Mouse (Mus musculus) urinary bladder, adult 2 months (tissue): Measurements from ENCODE around the gene Arf6. TPM values are rescaled to one million over a fixed set of nuclear protein-coding genes. Genes with fewer than 3 reads are reported as not detected.
A peak's percentile ranks its signal among the peaks of the same experiment; 100 is the strongest.
"Not testable (repeated sequence)": the region's sequence is repeated elsewhere in the genome, so short reads cannot be mapped to it uniquely, and the experiment has no call there.

Experiments used
- DNase-seq: peaks from one replicate; pipeline ENCODE4 v3.0.0; 2022; ENCODE audit warnings: low spot score
- polyA plus RNA-seq: library from polyadenylated mRNA; depleted of rRNA; stranded (reverse); fragments of >200 nt; gene quantifications from 2 replicates; pipeline ENCODE4 v1.2.3, GENCODE M21; 2012; rRNA removed

The Arf6 gene
- 73.3 and 73.5 TPM in 2 replicates for polyA plus RNA-seq

DNA sequence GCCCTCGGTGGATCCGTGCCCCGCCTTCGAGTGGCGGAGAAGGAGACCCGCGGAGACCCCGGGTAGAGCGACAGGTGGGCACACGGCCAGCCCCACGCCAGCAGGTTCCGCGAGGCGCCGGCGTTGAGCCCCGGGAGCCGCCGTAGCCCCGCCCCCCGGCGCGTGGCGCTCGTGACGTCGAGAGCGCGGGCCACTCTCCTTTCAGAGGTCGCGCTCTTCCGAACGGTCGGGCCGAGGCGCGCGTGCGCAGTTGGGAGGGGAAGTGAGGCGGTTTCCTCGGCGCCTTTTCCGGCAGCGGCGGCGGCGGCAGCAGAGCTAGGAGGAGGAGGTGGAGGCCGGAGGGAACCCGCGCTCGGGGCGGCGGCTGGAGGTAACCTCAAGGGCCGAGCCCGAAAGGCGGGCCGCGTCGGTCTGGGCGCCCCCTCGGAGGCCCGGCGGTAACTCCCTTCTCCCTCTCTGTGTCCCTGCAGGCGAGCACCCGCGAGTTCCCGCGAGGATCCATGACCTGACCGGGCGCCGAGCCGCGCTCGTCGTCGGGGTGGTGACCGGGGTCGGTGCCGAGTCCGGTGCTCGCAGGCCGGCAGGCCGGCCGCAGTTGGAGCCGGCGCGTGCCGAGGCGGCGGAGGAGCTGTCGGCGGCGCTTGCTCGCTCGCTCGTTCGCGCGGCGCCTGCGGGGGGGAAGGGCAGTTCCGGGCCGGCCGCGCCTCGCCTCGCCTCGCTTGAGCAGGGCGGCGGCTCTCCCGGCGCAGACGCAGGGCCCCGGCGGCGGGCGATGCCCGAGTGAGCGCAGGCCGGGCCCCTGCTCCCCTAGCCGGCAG is at the start of gene Arf6, which contains the start of gene Gm9887:
Arf6 (plus strand) TSS at position 297 of the 818 bp plus-strand sequence.
Gm9887 (minus strand) TSS at position 605 of the 818 bp plus-strand sequence.
- DNase-seq = peak; percentile 98

DNA sequence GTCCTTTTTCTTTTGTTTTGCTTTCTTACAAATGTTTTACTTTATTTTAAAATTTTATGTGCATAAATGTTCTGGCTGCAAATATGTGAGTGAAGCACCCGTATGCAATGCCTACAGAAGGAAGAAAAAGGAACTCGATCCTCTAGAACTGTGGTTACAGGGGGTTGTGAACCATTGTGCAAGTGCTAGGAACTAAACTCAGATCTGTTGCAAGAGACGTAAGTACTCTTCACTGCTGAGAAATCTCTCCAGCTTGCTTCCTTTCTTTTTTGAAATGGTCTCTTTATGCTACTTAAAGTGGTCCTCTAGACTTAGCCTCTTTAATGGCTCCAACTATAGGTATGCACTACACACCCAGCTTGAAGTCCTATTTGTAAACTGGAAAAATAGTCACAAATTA is 40.8 kb upstream of the Arf6 start:
- no peak for DNase-seq

DNA sequence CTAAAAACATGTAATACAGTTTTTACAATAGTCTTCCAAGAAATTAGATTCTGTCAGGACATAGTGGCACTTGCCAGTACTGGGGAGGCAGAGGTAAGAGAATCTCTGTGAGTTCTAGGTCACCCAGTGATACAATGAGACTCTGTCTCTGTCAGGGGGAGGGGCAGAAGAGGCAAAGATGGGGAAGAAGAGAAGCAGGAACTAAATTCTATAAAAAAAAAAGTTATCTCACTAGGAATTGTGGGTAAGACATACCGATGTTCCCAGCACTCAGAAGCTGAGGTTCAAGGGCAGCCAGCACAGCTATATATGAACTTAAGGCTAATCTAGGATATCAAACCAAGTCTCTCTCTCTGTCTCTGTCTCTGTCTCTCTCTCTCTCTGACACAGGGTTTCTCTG is 39.8 kb upstream of the Arf6 start:
- no peak for DNase-seq

DNA sequence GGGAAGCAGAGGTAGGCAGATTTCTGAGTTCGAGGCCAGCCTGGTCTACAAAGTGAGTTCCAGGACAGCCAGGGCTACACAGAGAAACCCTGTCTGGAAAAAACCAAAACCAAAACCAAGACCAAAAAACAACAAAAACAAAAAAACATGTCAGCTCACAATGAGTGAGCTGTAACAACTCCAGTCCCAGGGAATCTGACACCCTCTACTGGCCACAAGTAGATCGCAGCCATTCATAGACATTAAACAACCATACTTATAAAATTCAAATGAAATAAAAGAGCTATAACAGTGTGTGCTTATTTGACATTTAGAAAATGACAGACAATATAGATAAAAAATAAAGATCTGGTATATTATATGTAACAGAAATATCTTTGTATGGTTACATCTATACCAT is 38.4 kb upstream of the Arf6 start:
- DNase-seq = no peak

DNA sequence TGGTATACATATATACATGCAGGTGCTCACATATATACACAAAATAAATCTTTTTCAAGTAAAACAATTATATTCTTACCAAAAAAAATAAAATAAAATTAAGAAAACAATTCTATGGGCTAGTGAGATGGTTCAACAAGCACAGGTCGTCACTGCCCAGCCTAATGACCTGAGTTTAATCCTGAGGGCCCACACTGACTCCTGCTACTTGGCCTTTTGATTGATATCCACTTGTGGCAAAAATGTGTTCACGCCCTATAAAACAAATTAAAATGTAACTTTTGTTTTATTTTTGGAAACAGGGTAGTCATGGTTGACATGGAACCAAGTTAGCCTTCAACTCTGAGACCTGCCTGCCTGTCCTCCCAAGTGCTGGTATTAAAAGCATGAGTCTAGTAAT is 22.0 kb upstream of the Arf6 start:
- no peak for DNase-seq

DNA sequence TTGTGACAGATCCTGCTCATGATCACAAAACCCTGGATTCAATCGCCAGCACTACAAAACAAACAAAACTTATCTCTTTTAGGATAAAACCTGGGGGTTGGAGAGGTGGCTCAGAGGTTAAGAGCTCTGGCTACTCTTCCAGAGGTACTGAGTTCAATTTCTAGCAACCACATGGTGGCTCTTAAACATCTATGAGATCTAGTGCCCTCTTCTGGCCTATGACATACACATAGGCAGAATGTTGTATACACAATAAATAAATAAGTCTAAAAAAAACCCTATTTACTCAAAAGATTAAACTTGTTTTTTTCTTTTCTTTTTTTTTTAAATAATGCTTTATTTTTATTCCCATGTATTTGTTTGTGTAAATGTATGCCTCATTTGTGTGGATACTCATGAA is 20.3 kb upstream of the Arf6 start:
- no peak for DNase-seq

DNA sequence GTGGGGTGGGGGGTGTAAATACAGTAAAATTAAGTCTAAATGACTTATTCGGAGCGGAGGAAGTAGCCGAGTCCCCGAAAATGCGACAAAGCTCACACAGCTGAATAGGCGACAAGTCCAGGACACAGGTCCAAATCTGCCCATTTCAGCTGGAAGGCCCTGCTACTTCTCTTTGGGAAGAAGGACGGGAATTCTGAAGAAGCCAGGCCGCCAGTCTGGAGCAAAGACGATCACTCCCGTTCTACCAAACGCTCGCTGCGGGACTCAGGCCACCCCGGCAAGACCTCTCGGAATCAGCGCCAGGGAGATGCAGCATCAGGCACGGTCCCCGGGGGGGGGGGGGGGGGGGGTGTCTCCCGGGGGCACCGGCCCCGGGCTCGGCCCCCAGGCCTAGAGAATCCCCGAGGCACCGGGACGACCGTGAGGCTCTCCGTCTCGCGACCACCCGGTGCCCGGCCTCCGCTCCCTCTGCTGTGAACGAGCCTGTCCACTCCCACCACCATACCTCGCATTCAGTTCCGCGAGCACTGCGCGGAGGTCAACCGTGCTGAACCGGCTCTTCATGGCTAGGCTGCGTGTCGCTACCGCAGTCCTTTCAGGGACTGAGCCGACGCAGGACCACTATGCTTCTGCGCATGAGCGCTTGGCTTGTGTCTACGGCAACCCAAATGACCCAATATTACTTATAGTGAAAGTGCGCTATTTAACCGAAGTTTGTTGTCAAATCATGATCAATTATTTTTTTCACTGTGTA is 15.2 kb upstream of the Arf6 start, which contains the start of gene Nemf:
Nemf (minus strand) TSS at position 620 of the 754 bp plus-strand sequence.
- peak; percentile 71 for DNase-seq

DNA sequence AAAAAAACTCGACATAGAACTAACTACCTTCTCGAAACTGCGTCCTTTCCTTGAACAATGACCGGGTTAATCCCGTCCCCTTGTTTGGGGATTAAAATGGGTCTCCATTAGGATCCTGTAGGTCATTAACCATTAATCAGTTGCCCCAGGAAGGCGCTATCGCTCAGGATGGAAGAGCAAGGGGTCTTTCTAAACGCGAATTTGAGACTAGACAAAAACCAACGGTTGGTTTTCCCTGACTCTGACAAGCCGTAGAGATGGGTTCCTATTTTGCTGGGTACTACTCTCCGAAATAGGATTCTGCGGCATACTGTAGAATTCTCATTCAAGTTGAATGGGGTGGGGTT is 14.7 kb upstream of the Arf6 start:
- no peak for DNase-seq

DNA sequence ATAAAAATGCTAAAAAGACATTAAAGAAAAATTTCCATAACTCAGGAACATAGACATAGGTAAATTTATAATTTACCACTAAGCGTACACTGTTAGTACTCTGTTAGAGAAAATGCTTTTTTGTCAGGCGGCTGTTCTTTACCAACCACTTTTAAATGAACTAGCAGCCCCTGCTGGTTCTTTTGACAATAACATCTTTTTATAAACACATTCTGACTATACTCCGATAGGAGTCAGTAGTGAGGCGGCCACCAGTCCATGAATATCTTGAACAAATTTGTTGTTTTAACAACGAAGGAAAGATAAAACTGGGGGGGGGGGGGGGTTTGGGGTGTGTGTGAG is 11.3 kb upstream of the Arf6 start:
- DNase-seq = no peak

DNA sequence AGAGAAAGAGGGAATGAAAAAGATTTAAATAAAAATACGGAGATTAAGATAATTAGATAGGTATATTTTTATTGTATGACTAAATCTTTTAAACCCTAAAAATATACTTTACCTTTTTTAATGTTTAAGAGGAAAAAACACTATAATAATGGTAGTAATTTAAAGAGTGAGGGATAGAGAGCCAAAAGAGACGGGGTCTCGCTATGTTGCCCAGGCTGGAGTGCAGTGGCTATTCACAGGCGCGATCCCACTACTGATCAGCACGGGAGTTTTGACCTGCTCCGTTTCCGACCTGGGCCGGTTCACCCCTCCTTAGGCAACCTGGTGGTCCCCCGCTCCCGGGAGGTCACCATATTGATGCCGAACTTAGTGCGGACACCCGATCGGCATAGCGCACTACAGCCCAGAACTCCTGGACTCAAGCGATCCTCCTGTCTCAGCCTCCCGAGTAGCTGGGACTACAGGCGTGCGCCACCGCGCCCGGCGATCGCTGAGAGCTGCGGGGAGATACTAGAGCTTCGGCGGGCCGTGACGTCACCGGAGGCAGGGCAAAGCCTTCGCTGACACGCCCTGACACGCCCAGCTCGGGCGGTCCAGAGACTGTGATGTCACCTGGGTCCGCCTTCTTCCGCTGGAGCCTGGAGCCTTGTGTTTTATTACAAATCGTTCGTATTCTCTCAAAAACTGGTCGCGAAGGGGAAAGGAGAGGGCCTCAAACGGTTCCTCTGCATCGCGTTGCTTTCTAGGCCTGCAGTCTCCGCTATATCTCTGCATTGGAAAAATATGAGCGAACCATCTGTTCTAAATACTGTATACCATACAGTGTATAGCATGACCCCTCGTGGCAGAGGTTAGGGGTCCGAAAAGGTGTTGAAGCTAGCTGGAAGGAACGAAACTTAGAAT is 10.7 kb upstream of the Arf6 start:
- peak; percentile 100 for DNase-seq

DNA sequence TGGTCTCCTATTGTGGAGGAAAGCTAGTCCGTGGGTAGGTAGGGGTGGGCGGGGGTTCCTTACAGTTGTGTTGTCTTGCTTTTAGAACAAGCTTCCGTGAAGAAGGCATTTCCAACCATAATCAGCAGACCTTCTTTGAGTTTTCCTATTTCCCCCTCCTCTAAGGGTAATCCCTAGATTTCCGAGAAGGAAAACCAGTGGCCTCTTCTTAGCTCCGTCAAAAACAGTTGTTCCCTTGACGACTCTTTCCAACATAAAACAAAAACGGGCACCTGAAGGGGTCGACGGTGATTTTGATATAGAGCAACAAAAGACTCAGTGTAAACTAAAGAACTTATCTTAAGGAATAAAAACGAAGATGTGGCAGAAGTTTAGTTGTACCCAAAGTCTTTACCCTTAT is 10.0 kb upstream of the Arf6 start:
- no peak for DNase-seq

DNA sequence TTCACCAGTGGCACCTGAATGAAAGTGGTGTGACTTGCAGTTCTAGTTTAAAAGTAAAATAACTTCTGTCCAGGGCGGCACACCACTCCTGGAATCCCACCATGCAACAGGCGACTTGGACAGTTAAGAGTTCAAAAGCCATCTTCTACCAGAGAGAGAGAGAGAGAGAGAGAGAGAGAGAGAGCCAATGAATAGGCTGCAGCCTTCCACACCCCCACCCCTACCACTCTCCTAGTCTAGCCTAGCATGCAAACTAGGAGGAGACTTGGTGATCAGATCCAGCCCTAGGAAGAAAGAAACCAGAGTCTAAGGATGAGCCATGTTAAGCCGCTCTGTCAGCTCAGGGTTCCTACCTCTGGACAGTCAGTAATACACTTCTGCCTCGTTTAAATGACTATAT is 9.6 kb upstream of the Arf6 start:
- DNase-seq = no peak

DNA sequence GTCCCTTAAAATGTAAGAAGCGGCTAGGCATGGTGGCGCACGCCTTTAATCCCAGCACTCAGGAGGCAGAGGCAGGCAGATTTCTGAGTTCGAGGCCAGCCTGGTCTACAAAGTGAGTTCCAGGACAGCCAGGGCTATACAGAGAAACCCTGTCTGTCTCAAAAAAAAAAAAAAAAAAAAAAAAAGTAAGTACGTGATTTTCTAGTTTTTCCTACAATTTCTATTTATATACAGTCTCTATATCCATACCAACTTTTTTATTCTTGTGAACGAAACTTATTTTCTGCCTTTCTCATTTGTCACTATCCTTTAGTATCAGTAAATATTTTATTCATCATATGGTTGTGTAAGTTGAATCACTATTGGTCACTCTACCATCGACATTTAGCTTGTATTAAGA is 8.8 kb upstream of the Arf6 start:
- DNase-seq = not testable (repeated sequence)

DNA sequence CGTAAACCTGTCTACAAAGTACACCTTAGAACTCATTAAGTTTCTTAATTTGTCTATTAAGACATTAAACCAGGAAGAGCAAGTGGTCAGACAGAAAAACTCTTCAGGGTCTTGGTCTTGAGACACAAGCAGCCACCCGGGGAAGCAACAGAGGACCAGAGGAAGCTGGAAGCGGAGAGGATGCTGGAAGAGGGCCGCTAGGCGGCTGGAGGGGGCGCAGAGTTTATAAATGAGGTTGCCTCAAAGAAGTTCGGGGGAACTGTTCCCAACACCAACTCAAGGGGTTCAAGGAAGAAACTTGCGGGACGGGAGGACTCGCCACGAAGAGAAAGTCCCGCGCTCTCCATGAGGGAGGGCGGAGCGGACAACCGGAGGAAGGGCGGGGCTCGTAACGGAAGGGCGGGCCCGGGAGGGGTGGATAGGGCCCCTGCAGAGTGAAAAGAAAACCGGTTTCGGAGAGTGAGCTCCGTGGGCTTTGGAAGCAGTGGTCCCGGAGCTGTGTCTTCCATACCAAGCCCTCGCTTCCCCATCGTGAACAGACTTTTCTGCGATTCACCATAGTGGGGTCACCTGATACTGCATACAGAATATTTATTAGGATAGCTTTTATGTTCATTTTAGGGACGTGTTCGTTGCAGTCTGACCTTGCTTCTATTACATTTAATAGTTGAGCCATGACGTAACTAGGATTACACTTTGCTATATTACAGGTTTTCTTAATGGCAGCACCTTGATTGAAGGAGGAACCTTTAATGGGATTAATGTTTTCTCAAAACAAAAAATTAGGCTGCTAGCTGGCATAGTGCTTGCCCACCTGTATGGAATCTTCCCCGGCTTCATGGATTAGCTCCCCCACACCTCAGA is 7.8 kb upstream of the Arf6 start:
- DNase-seq = peak; percentile 69

DNA sequence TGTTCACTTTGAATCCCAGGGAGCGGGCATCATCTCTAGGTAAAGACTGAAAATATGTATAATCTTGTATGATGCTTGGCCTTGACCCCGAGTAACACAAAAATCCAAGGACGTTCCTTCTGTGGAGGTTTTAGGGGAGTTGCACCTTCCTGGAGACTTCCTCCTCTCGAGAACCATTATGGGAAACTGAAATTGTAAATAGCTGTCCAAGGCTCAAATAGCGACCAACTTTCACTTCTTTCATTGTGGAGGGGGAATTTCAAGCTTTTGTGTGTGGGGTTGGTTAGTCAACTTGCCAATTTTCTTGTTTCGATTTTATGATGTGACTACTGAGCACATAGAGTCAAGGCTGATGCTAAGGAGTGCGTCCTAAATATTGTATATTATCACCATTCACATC is 6.2 kb upstream of the Arf6 start:
- DNase-seq = no peak

DNA sequence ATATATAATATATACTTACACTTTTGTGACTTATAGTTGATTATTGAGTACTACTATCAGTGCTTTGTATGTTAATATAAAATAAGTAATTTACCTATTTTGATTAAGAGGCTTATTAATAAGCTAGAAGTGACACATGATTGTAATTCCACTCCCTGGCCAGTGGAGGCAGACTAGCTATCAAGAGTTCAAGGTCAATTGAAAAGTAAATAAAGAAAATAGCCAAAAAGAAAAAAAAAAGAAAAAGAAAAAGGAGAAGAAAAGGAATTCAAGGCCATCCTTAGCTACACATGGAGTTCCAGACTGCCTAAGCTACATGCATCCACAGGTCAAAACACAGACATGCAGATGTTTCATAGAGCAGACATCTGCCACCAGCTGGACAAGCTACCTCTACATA is 5.5 kb upstream of the Arf6 start:
- DNase-seq = no peak

DNA sequence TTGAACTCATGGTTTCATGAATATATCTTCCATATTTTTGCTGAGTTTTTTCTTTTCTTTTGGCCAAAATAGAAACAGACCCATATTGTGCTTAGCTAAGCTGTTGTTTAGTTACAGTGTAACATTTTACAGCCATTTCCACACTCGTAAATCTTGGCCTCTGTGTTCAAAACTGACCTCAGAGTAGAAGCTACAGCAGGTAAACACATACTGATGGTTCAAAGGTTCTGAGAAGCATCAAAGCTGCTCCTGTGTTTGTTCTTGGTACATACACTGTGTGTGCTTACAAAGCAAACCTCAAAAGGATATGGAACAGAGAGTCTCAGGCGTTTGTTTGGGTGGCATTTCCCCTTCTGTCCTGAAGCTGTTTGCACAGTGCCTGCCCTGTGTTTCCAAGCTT is 4.4 kb upstream of the Arf6 start:
- DNase-seq = no peak

DNA sequence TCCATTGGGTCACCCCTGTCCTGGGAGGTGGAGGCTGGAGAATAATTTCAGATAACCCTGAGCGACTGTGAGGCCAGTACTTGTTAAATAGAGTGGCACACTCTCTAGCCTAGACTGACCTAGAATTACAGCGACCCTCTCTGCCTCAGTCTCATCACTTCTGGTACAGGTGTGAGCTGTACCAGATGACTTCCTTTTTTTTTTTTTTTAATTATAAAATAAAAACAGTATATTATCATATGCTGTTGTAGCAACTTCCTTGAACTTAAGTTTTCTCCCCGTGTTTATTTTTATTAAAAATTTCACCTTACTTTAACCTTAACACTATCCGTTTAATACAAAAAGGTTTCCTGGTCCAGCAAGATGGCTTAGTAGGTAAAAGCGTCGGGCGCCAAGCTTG is 1.0 kb upstream of the Arf6 start:
- DNase-seq = no peak

DNA sequence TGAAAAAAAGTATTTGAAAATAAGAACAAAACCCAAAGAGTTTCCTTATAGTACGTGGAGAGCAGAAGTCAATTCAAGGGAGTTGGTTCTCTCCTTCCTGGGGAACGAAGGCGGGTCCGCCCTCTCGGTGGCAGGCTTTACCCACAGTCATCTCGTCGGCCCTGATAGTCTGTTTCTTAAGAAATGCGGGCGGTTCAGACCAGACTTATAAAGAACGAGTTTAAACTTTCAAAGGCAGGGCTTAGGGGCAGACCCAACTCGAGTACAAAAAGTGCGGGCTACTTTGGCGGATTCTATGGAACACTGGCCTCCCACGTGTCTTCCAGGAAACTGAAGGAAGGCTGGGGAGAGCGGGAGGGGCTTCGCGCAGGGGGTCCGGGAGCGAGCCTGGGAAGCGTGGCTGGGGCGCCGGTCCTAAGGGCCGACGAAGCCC is 513 bp upstream of the Arf6 start:
- no peak for DNase-seq

DNA sequence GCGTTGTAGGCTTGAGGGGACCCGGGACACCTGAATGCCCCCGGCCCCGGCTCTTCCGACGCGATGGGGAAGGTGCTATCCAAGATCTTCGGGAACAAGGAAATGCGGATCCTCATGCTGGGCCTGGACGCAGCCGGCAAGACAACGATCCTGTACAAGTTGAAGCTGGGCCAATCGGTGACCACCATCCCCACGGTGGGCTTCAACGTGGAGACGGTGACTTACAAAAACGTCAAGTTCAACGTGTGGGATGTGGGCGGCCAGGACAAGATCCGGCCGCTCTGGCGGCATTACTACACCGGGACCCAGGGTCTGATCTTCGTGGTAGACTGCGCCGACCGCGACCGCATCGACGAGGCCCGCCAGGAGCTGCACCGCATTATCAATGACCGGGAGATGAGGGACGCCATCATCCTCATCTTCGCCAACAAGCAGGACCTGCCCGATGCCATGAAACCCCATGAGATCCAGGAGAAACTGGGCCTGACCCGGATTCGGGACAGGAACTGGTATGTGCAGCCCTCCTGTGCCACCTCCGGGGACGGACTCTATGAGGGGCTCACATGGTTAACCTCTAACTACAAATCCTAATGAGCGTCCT is 881 bp downstream of the Arf6 start:
- DNase-seq = peak; percentile 36
